Comparison of ENCODE assay signal across 10 mouse cellular contexts in genomic region chr5:140542811-140543575, GRCm38 (mm10). TPM values are rescaled to one million over a fixed set of nuclear protein-coding genes. Genes with fewer than 3 reads are reported as not detected.
A peak's percentile ranks its signal among the peaks of the same experiment; 100 is the strongest.
DNase-seq lines count a peak whose midpoint lies in the region; ATAC-seq and TF ChIP-seq lines count a peak whose summit lies in the region.
"Had no signal": no experiment of that assay in that cellular context is flagged by ENCODE, and none has a peak within 500 bp of the region (broad histone marks: within the 10 kb centered on the region; RNA-seq: fewer than 3 reads in every experiment).

No protein-coding gene starts in this region.

- ATAC-seq in lung, postnatal 0 days = peak; percentile 23; the same call in 1 of the 2 replicates
- no peak for ATAC-seq in activated CD4-positive, CD25-positive, alpha-beta regulatory T cell, adult 4 months
- ATAC-seq in stomach, postnatal 0 days (ENCODE audit: low FRiP score, low TSS enrichment) = no peak

- H3K27ac ChIP-seq in lung, postnatal 0 days (ENCODE audit: low read length) = no peak overlapping the region
- no peak overlapping the region for H3K27ac ChIP-seq in stomach, postnatal 0 days (replicated peaks)
- H3K27ac ChIP-seq: heart, embryonic 15.5 days; liver, embryonic 13.5 days had no signal

- no peaks in the 10 kb centered on the region for H3K36me3 ChIP-seq in lung, postnatal 0 days (ENCODE audit: insufficient read depth, low read length)
- no peaks in the 10 kb centered on the region for H3K36me3 ChIP-seq in stomach, postnatal 0 days (ENCODE audit: control insufficient read depth, insufficient read depth, low read length)
- H3K36me3 ChIP-seq: heart, embryonic 15.5 days; liver, embryonic 13.5 days had no signal

- no peaks in the 10 kb centered on the region for H3K9me3 ChIP-seq in lung, postnatal 0 days (ENCODE audit: low read length)
- no peaks in the 10 kb centered on the region for H3K9me3 ChIP-seq in stomach, postnatal 0 days (ENCODE audit: control insufficient read depth, low read length)
- H3K9me3 ChIP-seq: heart, embryonic 15.5 days; liver, embryonic 13.5 days had no signal

- H3K4me2 ChIP-seq in lung, postnatal 0 days (replicated peaks; ENCODE audit: low read depth, low read length) = no peak overlapping the region
- H3K4me2 ChIP-seq in stomach, postnatal 0 days (replicated peaks; ENCODE audit: low read depth) = no peak overlapping the region
- H3K4me2 ChIP-seq: heart, embryonic 15.5 days; liver, embryonic 13.5 days had no signal

- no peak overlapping the region for H3K9ac ChIP-seq in lung, postnatal 0 days (replicated peaks; ENCODE audit: low read depth)
- no peak overlapping the region for H3K9ac ChIP-seq in stomach, postnatal 0 days (ENCODE audit: low read length)
- H3K9ac ChIP-seq: heart, embryonic 15.5 days; liver, embryonic 13.5 days had no signal

- intact Hi-C loops in left cerebral cortex, postnatal 10 days (cut with DNase I) = loop anchor here (2.0 to 5.0 kb wide), 3 partner anchors 68 to 144 kb away; no protein-coding TSS in a partner anchor

- no peak for DNase-seq in lung, postnatal 0 days (ENCODE audit: low spot score)
- no peak for DNase-seq in lung, adult 2 months
- peak; percentile 70 to 78 for DNase-seq in frontal cortex, postnatal 10 days (ENCODE audit: low spot score in 2 of 2)
- peak; percentile 66 to 77 for DNase-seq in left cerebral cortex, postnatal 10 days (ENCODE audit: extremely low spot score in 1 of 2, low spot score in 2 of 2)
- DNase-seq in right cerebral cortex, postnatal 14 days = peak; percentile 55
- DNase-seq in urinary bladder, postnatal 14 days (ENCODE audit: low spot score) = no peak
- DNase-seq in stomach, postnatal 0 days (ENCODE audit: low spot score) = no peak
- DNase-seq: liver, embryonic 13.5 days had no signal

- TF ChIP-seq EP300 in lung, postnatal 0 days (IDR thresholded peaks at IDR 0.05) = no peak
- no peak for TF ChIP-seq EP300 in stomach, postnatal 0 days (optimal IDR thresholded peaks at IDR 0.05)

- no peak for TF ChIP-seq CTCF in lung, postnatal 0 days (IDR thresholded peaks at IDR 0.05)
- no peak for TF ChIP-seq CTCF in lung, adult 2 months (IDR thresholded peaks at IDR 0.05; ENCODE audit: insufficient read depth, low read length)
- TF ChIP-seq CTCF in stomach, postnatal 0 days (IDR thresholded peaks at IDR 0.05; ENCODE audit: low read depth) = no peak

- no peaks in the 10 kb centered on the region; the same call in 1 of the 2 replicates for H3K4me1 ChIP-seq in lung, postnatal 0 days (ENCODE audit: insufficient read depth, low read depth, low read length)
- no peaks in the 10 kb centered on the region for H3K4me1 ChIP-seq in lung, adult 2 months (ENCODE audit: control insufficient read depth, insufficient read depth, low read length)
- no peaks in the 10 kb centered on the region for H3K4me1 ChIP-seq in stomach, postnatal 0 days (replicated peaks; ENCODE audit: control insufficient read depth, insufficient read depth)

- WGBS in lung, postnatal 0 days = 56% methylated on average over 9 of the region's 9 CpGs
- WGBS in lung, adult 2 months = 56% methylated on average over 9 of the region's 9 CpGs
- WGBS in stomach, postnatal 0 days = 69% methylated on average over 9 of the region's 9 CpGs

- TF ChIP-seq POLR2A in lung, adult 2 months (IDR thresholded peaks at IDR 0.05; ENCODE audit: borderline replicate concordance, extremely low read depth, low read depth, low read length) = no peak

- H3K27me3 ChIP-seq in lung, postnatal 0 days (replicated peaks; ENCODE audit: insufficient read depth, low read length) = no peaks in the 10 kb centered on the region
- H3K27me3 ChIP-seq in stomach, postnatal 0 days (ENCODE audit: control insufficient read depth, insufficient read depth, low read length) = no peaks in the 10 kb centered on the region
- H3K27me3 ChIP-seq: heart, embryonic 15.5 days had no signal

- H3K4me3 ChIP-seq in lung, postnatal 0 days (ENCODE audit: low read depth, low read length) = no peak overlapping the region
- no peak overlapping the region for H3K4me3 ChIP-seq in lung, adult 2 months (replicated peaks; ENCODE audit: extremely low read depth, low read depth, low read length)
- no peak overlapping the region for H3K4me3 ChIP-seq in stomach, postnatal 0 days (ENCODE audit: low read depth, low read length)
- H3K4me3 ChIP-seq: heart, embryonic 15.5 days; liver, embryonic 13.5 days had no signal

RNA-seq across cellular contexts. Expression of gene Grifin, which starts 21.9 kb away (rescaled TPM):
- polyA plus RNA-seq in lung, postnatal 0 days (2015; fragmentation: Nextera tagmentation; extraction: Ambion mirVana) = not detected in 2 replicates
- not detected in 2 replicates for polyA plus RNA-seq in lung, adult 2 months (2012; rRNA removed)
- total RNA-seq in left cerebral cortex, postnatal 10 days (2021) = not detected
- 1 to 10 TPM in 1 of 2 experiments, under 1 TPM in 1; 0.98 to 3.8 TPM for polyA plus RNA-seq in activated CD4-positive, CD25-positive, alpha-beta regulatory T cell, adult 4 months (2017; shearing (Covaris generic))
- 0.17 TPM in 2 replicates for polyA plus RNA-seq in stomach, postnatal 0 days (2015; fragmentation: Nextera tagmentation; extraction: Ambion mirVana)
- polyA plus RNA-seq: heart, embryonic 15.5 days had no signal

RNA-seq across cellular contexts. Expression of gene Chst12, which starts 37.6 kb away (rescaled TPM):
- polyA plus RNA-seq in lung, postnatal 0 days (2015; fragmentation: Nextera tagmentation; extraction: Ambion mirVana) = 19.9 and 21.7 TPM in 2 replicates
- polyA plus RNA-seq in lung, adult 2 months (2012; rRNA removed) = 49.6 and 60.5 TPM in 2 replicates
- total RNA-seq in left cerebral cortex, postnatal 10 days (2021) = 10 to 100 TPM; 20.2 to 21.5 TPM
- polyA plus RNA-seq in activated CD4-positive, CD25-positive, alpha-beta regulatory T cell, adult 4 months (2017; shearing (Covaris generic)) = 10 to 100 TPM; 24.5 to 31.7 TPM
- polyA plus RNA-seq in stomach, postnatal 0 days (2015; fragmentation: Nextera tagmentation; extraction: Ambion mirVana) = 12.8 and 15.8 TPM in 2 replicates

Comparison
In these comparisons a context has a peak if more than half of its experiments do, and no peak if none do; other contexts are left out.
1. DNase-seq: peak in frontal cortex, postnatal 10 days (2 of 2), left cerebral cortex, postnatal 10 days (2 of 2) and right cerebral cortex, postnatal 14 days (single experiment); none in lung, postnatal 0 days (single experiment), lung, adult 2 months (single experiment), urinary bladder, postnatal 14 days (single experiment) and stomach, postnatal 0 days (single experiment).